Mouse (Mus musculus): ENCODE results near the gene Tank.

Gene Tank

DNA sequence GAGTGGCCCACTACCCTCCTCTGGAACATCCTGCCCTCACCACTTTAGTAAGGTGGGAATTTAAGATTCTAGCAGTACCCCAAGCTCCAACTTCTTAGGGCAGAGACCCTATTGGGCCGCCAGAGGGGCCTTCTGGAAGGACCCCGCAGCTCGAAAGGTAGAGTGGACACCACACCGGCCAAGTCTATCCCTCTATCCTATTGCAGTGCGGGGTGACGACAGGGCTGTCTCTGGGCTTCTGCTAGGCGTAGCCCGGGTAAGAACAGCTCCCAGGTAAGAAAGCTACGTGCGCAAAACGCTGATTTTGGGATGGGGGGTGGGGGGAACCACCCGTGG lies 76.6 kb downstream of the Tank start:
- no peak for DNase-seq (ENCODE audit: low read depth in 1 of 2, low spot score in 2 of 2)

GRCm38 (mm10) chr2:61655382-61656281 lies 77.2 kb downstream of the Tank start:
- DNase-seq (ENCODE audit: low read depth in 1 of 2, low spot score in 2 of 2), result no peak

DNA sequence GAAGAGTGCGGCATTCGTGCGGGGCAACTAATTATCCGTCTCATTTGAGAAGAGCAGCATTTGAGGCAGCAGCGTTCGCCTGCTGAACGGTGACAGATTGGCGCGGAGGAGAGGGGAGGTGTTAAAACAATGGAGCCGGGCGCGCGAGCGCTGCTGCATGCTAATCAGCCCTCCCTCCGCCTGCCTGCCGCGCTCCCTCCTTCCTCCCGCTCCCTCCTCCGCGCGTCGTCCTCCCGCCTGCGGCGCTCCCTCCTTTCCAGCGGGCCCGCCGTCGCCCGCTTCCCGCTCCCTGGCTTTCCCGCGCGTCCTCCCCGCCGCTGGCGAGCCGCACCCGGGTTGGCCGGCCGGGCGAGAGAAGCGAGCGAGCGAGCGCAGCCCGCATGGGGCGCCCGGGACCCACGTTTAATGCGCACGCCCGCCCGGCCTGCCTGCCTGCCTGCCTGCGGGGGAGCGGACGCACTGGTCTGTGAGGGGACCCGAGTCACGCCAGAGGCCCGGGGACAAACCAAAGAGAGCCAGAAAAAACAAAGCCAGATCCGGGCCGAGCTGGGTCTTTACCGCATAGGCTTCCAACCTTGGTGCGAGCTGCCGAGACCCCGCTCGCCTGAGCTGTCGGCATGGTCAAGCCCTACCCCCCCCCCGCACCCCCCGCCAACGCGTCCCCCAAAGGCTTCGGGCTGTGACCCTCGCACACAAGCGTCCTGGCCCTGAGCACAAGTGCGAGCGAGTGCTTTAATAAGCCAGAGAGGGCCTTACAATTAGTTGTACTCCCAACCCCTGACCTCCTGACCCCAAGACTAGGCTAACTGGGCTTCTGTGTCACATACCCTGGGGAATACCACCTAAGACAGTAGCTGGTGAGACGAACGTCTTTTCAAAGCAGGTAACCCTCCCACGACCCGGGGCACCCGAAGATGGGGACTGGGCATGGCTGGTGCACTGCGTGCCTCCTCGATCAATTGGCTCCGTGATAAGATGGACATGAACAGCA lies 78.3 kb downstream of the Tank start:
- no peak for DNase-seq (ENCODE audit: low read depth in 1 of 2, low spot score in 2 of 2)

GRCm38 (mm10) chr2:61659254-61659653 lies 80.9 kb downstream of the Tank start:
- no peak for DNase-seq (ENCODE audit: low read depth in 1 of 2, low spot score in 2 of 2)

DNA sequence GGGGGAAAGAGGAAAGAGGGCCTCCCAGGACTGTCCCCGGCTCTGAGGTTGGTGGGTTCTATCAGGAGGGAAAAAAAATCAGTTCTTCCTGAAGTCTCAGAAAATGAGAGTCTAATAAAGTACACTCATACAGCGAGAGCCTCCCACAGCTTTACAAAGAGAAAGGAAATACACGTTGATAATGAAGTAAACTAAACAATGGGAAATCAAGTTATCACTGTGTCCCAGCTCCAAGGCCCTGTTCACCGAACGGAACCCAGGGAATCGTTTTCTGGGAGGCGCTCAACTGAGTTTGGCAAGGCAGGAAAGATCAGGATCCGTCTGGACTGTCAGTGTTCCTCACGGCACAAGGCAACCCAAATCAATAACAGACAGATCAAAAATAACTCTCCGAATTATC lies 84.4 kb downstream of the Tank start:
- no peak for DNase-seq (ENCODE audit: low read depth in 1 of 2, low spot score in 2 of 2)

GRCm38 (mm10) chr2:61663573-61664241 lies 85.3 kb downstream of the Tank start:
- no peak for DNase-seq (ENCODE audit: low read depth in 1 of 2, low spot score in 2 of 2)

DNA sequence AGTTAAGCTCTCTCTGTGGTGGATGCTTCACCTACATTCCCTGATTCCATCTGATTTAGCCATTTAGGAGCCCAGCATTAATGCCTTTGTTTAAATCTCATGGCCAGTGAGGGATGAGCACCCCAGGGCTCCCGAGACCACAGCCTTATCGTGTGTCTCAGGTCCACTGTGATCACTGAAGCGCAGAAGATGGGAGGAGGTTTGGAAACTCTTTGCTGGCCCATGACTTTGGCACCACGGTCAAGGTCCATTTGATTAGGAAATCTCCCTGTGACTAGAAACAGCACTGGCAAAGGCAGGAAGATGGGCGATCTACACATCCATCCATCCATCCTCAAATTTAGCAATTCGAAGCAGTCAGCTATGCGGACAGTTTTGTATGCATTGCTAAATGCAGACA lies 89.0 kb downstream of the Tank start:
- no peak for DNase-seq (ENCODE audit: low read depth in 1 of 2, low spot score in 2 of 2)

DNA sequence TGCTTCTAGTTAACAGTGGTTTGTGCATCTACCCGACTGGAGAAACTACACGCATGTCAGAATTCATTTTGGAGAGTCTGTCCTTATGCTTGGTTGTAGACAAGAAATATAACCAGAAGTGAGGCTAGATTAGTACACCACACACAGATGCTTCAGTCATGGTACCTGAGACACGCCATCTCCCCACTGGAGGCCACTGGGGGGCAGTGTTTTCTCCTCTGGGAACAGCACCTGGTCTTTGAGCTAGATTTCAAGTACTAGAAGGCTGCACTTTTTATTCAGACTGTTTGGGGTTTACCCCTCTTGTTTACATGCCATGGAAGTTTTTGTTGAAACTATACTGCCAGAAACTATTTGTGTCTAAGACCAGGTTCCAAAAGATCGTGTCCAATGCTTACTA lies 89.9 kb downstream of the Tank start:
- DNase-seq (ENCODE audit: low read depth in 1 of 2, low spot score in 2 of 2), result no peak

GRCm38 (mm10) chr2:61674555-61674954 lies 96.2 kb downstream of the Tank start:
- no peak for DNase-seq (ENCODE audit: low read depth in 1 of 2, low spot score in 2 of 2)

- no peak for DNase-seq (ENCODE audit: low read depth in 1 of 2, low spot score in 2 of 2)
Observed at GRCm38 (mm10) chr2:61681572-61681971, 103.2 kb downstream of the Tank start.

DNA sequence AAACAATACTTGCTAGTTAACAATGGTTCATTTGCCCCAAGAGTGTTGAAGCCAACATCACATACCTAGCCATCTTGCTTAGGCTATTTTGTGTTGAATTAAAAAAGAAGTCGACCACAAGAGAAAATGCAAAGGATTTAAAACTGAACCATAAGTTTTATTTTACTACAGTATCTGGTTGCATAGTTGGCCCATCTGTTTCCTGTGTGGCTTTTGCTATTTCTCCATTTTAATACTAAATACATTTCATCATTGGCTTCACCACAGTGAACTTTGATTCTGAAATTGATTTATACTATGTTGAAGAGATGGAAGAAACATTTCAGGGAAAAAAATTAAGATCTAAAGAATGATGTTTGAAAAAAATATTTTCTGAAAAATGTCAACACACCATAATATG lies 108.1 kb downstream of the Tank start:
- DNase-seq (ENCODE audit: low read depth in 1 of 2, low spot score in 2 of 2), result no peak

DNA sequence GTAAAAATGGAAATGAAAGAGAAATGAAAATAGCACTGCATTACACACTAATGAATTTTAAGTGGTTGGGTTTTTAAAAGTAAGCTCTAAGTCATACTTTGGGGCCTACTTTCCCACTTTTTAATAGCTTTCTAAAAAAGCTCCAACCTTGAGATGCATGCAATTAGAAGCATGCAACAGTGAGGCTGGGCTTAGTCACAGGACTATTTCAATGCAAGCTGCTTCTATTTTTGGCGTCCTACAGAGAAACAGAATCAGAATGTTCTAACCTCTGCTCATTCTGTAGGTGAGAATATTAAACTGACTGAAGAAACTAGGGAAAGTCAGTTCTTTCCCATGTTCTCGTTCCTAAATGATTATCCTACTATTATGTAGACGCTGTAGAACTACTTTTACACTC lies 110.7 kb downstream of the Tank start:
- DNase-seq (ENCODE audit: low read depth in 1 of 2, low spot score in 2 of 2), result no peak

Data from monocyte, adult 2 months (primary cell).